Comparison of ENCODE assay signal across 14 mouse cellular contexts in the genomic region with DNA sequence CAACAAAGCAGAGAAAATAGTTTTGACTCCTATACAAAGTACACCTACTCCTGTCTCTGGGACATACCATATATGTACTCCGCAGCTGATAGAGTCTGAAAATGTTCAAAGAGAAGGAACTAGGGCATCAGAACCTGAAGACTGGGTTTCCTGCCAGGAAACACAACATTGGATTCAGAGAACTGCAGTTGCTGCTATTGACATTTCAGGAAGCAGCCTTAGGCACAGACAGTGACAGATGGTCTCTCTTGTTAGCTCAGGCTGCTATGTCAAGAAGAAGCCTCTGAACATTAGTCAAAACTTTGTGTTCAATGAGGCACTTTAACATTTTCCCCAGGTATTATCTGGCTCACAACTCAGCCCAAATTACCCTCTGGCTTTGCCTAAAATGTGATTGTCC.
A peak's percentile ranks its signal among the peaks of the same experiment; 100 is the strongest.
DNase-seq lines count a peak whose midpoint lies in the region; TF ChIP-seq lines count a peak whose summit lies in the region.
"Had no signal": no experiment of that assay in that cellular context is flagged by ENCODE, and none has a peak within 500 bp of the region (broad histone marks: within the 10 kb centered on the region; RNA-seq: fewer than 3 reads in every experiment).

No protein-coding gene starts in this region.

- H3K4me3 ChIP-seq in heart, adult 2 months, result no peak overlapping the region

- no peaks in the 10 kb centered on the region for H3K79me2 ChIP-seq in heart, adult 2 months (replicated peaks; ENCODE audit: control insufficient read depth, insufficient read depth, low read length)

- intact Hi-C loops in left cerebral cortex, postnatal 4 days (cut with DNase I), result no loop called here
- intact Hi-C loops in heart, adult 2 months (cut with DNase I), result no loop called here

- no peaks in the 10 kb centered on the region for H3K36me3 ChIP-seq in heart, adult 2 months (ENCODE audit: control insufficient read depth, insufficient read depth, low read length)
- H3K36me3 ChIP-seq: G1E had no signal

- TF ChIP-seq POLR2A in heart, adult 2 months (IDR thresholded peaks at IDR 0.05; ENCODE audit: insufficient read depth, low read depth, low read length), result no peak

- 48% methylated on average over 1 of the region's 1 CpGs for WGBS in heart, adult 2 months

- TF ChIP-seq CTCF in heart, adult 2 months (IDR thresholded peaks at IDR 0.05), result no peak

- no peak overlapping the region for H3K27ac ChIP-seq in heart, adult 2 months
- H3K27ac ChIP-seq: liver, embryonic 14.5 days had no signal

- no peaks in the 10 kb centered on the region for H3K27me3 ChIP-seq in heart, adult 2 months (ENCODE audit: control insufficient read depth, insufficient read depth, low read length)

- TF ChIP-seq EP300 in heart, adult 2 months (IDR thresholded peaks at IDR 0.05; ENCODE audit: insufficient read depth, low read depth, low read length), result no peak

- peak; percentile 41 to 68 for DNase-seq in cerebellum, postnatal 14 days
- no peak for DNase-seq in cerebellum, postnatal 4 days (ENCODE audit: low spot score in 2 of 2)
- peak; percentile 19 for DNase-seq in left cerebral cortex, adult 11 months (ENCODE audit: low spot score)
- DNase-seq in left cerebral cortex, postnatal 4 days, result no peak
- peak; percentile 32 for DNase-seq in layer of hippocampus, adult 9-10 months (ENCODE audit: low spot score)
- DNase-seq in right cerebral cortex, postnatal 36 days (ENCODE audit: low spot score in 2 of 2), result peak; percentile 18 to 26
- no peak for DNase-seq in kidney, postnatal 10 days
- no peak for DNase-seq in heart, adult 2 months
- DNase-seq: adrenal gland, postnatal 14 days; B cell, adult 2 months; lung, postnatal 14 days; thymus, adult 2 months had no signal

- no peak overlapping the region for H3K9ac ChIP-seq in heart, adult 2 months (ENCODE audit: low read depth, low read length)
- H3K9ac ChIP-seq: liver, embryonic 14.5 days had no signal

- H3K4me1 ChIP-seq in heart, adult 2 months (ENCODE audit: control insufficient read depth, insufficient read depth, low read length), result no peaks in the 10 kb centered on the region

Comparison
In these comparisons a context has a peak if more than half of its experiments do, and no peak if none do; other contexts are left out.
1. DNase-seq: peak in cerebellum, postnatal 14 days (2 of 2), left cerebral cortex, adult 11 months (single experiment), layer of hippocampus, adult 9-10 months (single experiment) and right cerebral cortex, postnatal 36 days (2 of 2); none in cerebellum, postnatal 4 days (0 of 2), left cerebral cortex, postnatal 4 days (single experiment), kidney, postnatal 10 days (single experiment) and heart, adult 2 months (0 of 2).